Mouse (Mus musculus) kidney, postnatal 4 days (tissue): ENCODE data around the gene Znhit3.
"Not testable (repeated sequence)": the region's sequence is repeated elsewhere in the genome, so short reads cannot be mapped to it uniquely, and the experiment has no call there.

Experiments used
- DNase-seq, 2 experiments: peaks; one replicate each; pipeline ENCODE4 v3.0.0; 2021; ENCODE audit warnings: mixed read lengths in 2 of 2

Gene Znhit3

GRCm38 (mm10) chr11:84919276-84919675 is 3.1 kb upstream of the Znhit3 start:
- peak; percentile 46 to 60 for DNase-seq

- DNase-seq = peak; percentile 95
Observed at GRCm38 (mm10) chr11:84918425-84918824, 2.3 kb upstream of the Znhit3 start.

- no peak for DNase-seq
Observed at GRCm38 (mm10) chr11:84916703-84917300, 636 bp upstream of the Znhit3 start.

- DNase-seq = no peak
Observed at GRCm38 (mm10) chr11:84914673-84915072, 1.5 kb downstream of the Znhit3 start.

- DNase-seq = no peak
Observed at GRCm38 (mm10) chr11:84910411-84910810, 5.8 kb downstream of the Znhit3 start.

GRCm38 (mm10) chr11:84908480-84908879 is 7.7 kb downstream of the Znhit3 start:
- DNase-seq = no peak

GRCm38 (mm10) chr11:84907081-84907480 is 9.1 kb downstream of the Znhit3 start:
- no peak for DNase-seq

GRCm38 (mm10) chr11:84904597-84905144 is 11.5 kb downstream of the Znhit3 start:
- no peak for DNase-seq

GRCm38 (mm10) chr11:84893113-84893512 is 23.1 kb downstream of the Znhit3 start:
- DNase-seq = no peak

GRCm38 (mm10) chr11:84891705-84892104 is 24.5 kb downstream of the Znhit3 start:
- no peak for DNase-seq

- DNase-seq = no peak
Observed at GRCm38 (mm10) chr11:84889492-84889891, 26.7 kb downstream of the Znhit3 start.

GRCm38 (mm10) chr11:84888025-84888424 is 28.1 kb downstream of the Znhit3 start:
- DNase-seq = no peak

- no peak for DNase-seq
Observed at GRCm38 (mm10) chr11:84886767-84887511, 29.2 kb downstream of the Znhit3 start.

GRCm38 (mm10) chr11:84886236-84886635 is 29.9 kb downstream of the Znhit3 start:
- DNase-seq = peak in 1 of 2 experiments; percentile 15

GRCm38 (mm10) chr11:84885238-84885637 is 30.9 kb downstream of the Znhit3 start:
- no peak for DNase-seq

GRCm38 (mm10) chr11:84882346-84882745 is 33.8 kb downstream of the Znhit3 start:
- no peak for DNase-seq

GRCm38 (mm10) chr11:84880971-84881370 is 35.2 kb downstream of the Znhit3 start:
- DNase-seq = no peak

- DNase-seq = peak; percentile 78 to 85
Observed at GRCm38 (mm10) chr11:84880465-84880961, 35.7 kb downstream of the Znhit3 start.

GRCm38 (mm10) chr11:84879772-84880464 is 36.2 kb downstream of the Znhit3 start, which contains the start of the genes Myo19 and Pigw:
Gene Myo19 (plus strand): TSS chr11:84880148.
Gene Pigw (minus strand): TSS chr11:84880285.
- peak; percentile 86 to 92 for DNase-seq

- DNase-seq = no peak
Observed at GRCm38 (mm10) chr11:84879007-84879771, 37.0 kb downstream of the Znhit3 start.

- not testable (repeated sequence) for DNase-seq
Observed at GRCm38 (mm10) chr11:84876020-84876419, 40.1 kb downstream of the Znhit3 start.
